Mouse (Mus musculus): ENCODE data around the gene Gm5108. TPM values are rescaled to one million over a fixed set of nuclear protein-coding genes. Genes with fewer than 3 reads are reported as not detected.

The Gm5108 gene
- polyA plus RNA-seq, 1 experiment: not detected

DNA sequence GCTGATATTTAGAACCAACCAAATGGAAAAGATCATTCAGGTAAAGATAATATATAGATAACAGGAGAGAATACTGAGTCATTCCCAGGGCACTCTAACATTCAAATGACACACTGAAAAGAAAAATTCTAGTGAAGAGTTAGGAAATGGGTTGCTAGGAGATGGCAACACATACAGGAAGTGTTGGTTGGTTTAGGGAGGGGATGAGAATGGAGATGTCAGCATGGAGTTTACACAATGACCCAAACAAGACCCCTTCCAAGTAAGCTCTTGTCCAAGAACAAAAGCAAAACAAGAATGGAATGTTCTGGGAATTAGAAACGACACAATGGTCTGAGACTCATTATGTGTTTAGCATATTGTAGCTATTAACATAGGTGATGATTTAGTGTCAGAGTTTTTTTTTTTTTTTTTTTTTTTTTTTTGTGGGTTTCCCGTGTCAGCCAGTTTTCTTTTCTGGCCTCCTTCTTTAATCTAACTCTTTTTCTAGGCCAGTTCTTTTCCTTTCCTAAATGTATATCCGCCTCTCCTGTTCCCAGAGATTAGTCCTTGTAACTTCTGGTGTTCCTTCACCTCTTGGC lies 40.6 kb downstream of the Gm5108 start:
- Histone ChIP-seq H3K4me1 (ENCODE audit: control insufficient read depth, insufficient read depth, low read length) (no peaks in the 10 kb centered on the region), H3K4me3 (ENCODE audit: insufficient read depth, low read depth, low read length) (no peak overlapping the region), H3K27me3 (replicated peaks; ENCODE audit: control insufficient read depth, insufficient read depth, low read length) (no peaks in the 10 kb centered on the region), H3K27ac (ENCODE audit: insufficient read depth, low read depth, low read length) (no peak overlapping the region), H3K36me3 (ENCODE audit: control insufficient read depth, insufficient read depth, low read length) (no peaks in the 10 kb centered on the region)
- no peak for TF ChIP-seq POLR2A (IDR thresholded peaks at IDR 0.05; ENCODE audit: low read depth, low read length)
- no peak for TF ChIP-seq CTCF (conservative IDR thresholded peaks at IDR 0.05; ENCODE audit: insufficient read depth, insufficient read length, low read depth, low read length)
- 59% methylated on average over 3 of the region's 3 CpGs for WGBS
- no peak for DNase-seq

DNA sequence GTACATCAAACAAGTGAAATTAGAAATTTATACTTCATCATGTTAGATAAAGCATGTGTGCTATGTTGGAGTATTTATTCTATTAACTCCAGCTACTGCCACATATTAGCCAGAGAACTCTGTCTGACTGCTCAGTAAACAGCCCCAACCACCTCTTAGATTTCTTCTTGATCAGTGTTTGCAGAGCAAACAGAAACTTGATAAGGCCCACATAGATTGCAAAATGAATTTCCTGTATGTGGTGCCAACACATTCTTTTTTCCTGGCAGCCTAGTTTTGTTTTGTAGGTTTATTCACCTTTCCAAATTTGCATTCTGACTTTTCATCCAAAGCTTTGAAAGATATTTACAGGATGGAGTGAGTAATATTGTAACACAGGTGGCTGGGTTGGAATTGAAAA lies 49.0 kb downstream of the Gm5108 start:
- Histone ChIP-seq H3K27me3 (replicated peaks; ENCODE audit: control insufficient read depth, insufficient read depth, low read length) (no peaks in the 10 kb centered on the region), H3K4me1 (ENCODE audit: control insufficient read depth, insufficient read depth, low read length) (no peaks in the 10 kb centered on the region), H3K4me3 (ENCODE audit: insufficient read depth, low read depth, low read length) (no peak overlapping the region), H3K27ac (ENCODE audit: insufficient read depth, low read depth, low read length) (no peak overlapping the region), H3K36me3 (ENCODE audit: control insufficient read depth, insufficient read depth, low read length) (no peaks in the 10 kb centered on the region)
- TF ChIP-seq POLR2A (IDR thresholded peaks at IDR 0.05; ENCODE audit: low read depth, low read length) (no peak), CTCF (conservative IDR thresholded peaks at IDR 0.05; ENCODE audit: insufficient read depth, insufficient read length, low read depth, low read length) (no peak)
- DNase-seq: peak; percentile 4

DNA sequence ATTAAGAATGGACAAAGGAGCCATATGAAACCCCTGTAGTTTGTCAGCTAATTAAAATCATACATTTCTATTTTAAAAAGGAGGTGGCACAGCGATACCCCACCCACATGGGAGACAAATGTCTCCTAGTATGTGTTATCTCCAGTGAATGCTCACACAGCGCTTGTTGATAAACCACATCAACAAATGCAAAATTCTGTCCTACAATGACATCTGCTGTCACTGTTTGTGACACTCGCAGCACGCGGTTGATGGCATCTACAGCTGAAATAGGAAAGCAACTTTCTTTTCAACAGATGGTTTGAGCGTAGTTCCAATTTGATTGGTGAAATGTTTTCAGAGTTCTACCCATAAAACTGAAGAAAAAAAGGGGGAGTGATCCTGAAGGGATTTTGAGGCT lies 61.1 kb downstream of the Gm5108 start:
- Histone ChIP-seq H3K36me3 (ENCODE audit: control insufficient read depth, insufficient read depth, low read length) (no peaks in the 10 kb centered on the region), H3K4me1 (ENCODE audit: control insufficient read depth, insufficient read depth, low read length) (no peaks in the 10 kb centered on the region), H3K4me3 (ENCODE audit: insufficient read depth, low read depth, low read length) (no peak overlapping the region), H3K27ac (ENCODE audit: insufficient read depth, low read depth, low read length) (no peak overlapping the region), H3K27me3 (replicated peaks; ENCODE audit: control insufficient read depth, insufficient read depth, low read length) (no peaks in the 10 kb centered on the region)
- no peak for DNase-seq
- TF ChIP-seq CTCF (conservative IDR thresholded peaks at IDR 0.05; ENCODE audit: insufficient read depth, insufficient read length, low read depth, low read length) (no peak), POLR2A (IDR thresholded peaks at IDR 0.05; ENCODE audit: low read depth, low read length) (no peak)
- WGBS: 95% methylated on average over 6 of the region's 6 CpGs

DNA sequence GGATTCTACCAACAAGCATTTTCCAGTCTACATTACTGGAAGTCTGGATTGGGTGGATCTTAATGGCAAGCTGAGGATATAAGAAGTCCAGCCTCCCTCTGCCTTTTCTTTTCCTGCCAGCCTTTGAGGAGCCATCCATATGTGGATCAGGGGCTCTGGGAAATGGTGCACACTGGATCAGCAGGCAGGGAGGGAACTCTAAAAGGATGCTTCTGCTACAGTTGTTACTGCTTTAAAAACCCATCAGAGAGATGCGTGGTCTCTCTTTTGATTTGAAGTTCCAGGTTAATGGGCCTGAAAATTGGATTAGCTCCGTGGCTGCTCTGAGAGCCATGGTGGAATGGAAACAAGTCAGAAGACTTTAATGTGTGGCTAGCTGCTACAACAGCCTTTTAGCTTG lies 62.4 kb downstream of the Gm5108 start:
- H3K4me1 ChIP-seq (ENCODE audit: control insufficient read depth, insufficient read depth, low read length): no peaks in the 10 kb centered on the region
- no peak for TF ChIP-seq POLR2A (IDR thresholded peaks at IDR 0.05; ENCODE audit: low read depth, low read length)
- TF ChIP-seq CTCF (conservative IDR thresholded peaks at IDR 0.05; ENCODE audit: insufficient read depth, insufficient read length, low read depth, low read length): no peak
- H3K27me3 ChIP-seq (replicated peaks; ENCODE audit: control insufficient read depth, insufficient read depth, low read length): no peaks in the 10 kb centered on the region
- no peak overlapping the region for H3K4me3 ChIP-seq (ENCODE audit: insufficient read depth, low read depth, low read length)
- DNase-seq: no peak
- H3K36me3 ChIP-seq (ENCODE audit: control insufficient read depth, insufficient read depth, low read length): no peaks in the 10 kb centered on the region
- H3K27ac ChIP-seq (ENCODE audit: insufficient read depth, low read depth, low read length): no peak overlapping the region
- WGBS: 29% methylated on average over 2 of the region's 2 CpGs

DNA sequence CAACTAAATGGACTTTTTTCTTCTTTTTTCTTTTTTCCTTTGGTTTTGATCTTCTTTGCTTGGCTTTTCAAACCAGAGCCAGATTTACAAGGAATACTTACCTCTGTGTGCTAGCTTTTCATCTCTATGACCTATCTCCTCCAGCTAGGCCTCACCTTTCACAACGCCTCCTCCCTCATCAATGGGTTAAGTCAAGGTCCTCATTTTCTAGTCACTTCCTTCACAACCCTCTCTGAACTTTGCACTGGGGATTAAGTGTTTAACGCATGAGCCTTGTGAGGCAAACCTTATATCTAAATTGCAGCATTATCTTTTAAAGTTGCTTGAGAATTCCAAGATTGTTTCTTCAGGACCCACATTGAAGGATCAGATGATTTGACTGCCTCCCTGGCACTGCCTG lies 63.0 kb downstream of the Gm5108 start:
- Histone ChIP-seq H3K27ac (ENCODE audit: insufficient read depth, low read depth, low read length) (no peak overlapping the region), H3K4me3 (ENCODE audit: insufficient read depth, low read depth, low read length) (no peak overlapping the region), H3K36me3 (ENCODE audit: control insufficient read depth, insufficient read depth, low read length) (no peaks in the 10 kb centered on the region), H3K27me3 (replicated peaks; ENCODE audit: control insufficient read depth, insufficient read depth, low read length) (no peaks in the 10 kb centered on the region), H3K4me1 (ENCODE audit: control insufficient read depth, insufficient read depth, low read length) (no peaks in the 10 kb centered on the region)
- no peak for TF ChIP-seq POLR2A (IDR thresholded peaks at IDR 0.05; ENCODE audit: low read depth, low read length)
- TF ChIP-seq CTCF (conservative IDR thresholded peaks at IDR 0.05; ENCODE audit: insufficient read depth, insufficient read length, low read depth, low read length): no peak
- WGBS: 69% methylated on average over 2 of the region's 2 CpGs
- DNase-seq: no peak

DNA sequence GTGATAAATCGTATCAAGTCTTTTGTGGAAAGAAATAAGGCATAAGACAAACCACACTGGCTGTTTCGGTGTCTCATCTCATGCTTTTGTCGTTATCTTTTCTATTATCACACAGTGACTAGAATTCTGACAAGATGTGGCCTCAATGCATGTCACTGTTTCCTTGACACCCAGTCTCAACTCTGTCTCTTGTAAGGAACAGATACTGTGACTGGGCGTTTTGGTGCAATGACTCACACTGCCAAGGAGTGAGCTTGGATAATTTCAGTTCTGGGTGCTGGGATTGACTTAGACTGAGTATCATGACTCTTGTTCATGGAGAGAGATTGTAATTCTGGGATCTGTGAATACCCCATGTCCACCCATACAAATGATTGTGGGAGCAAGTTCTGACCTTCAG lies 65.6 kb downstream of the Gm5108 start:
- no peaks in the 10 kb centered on the region for H3K27me3 ChIP-seq (replicated peaks; ENCODE audit: control insufficient read depth, insufficient read depth, low read length)
- no peak overlapping the region for H3K27ac ChIP-seq (ENCODE audit: insufficient read depth, low read depth, low read length)
- DNase-seq: no peak
- TF ChIP-seq CTCF (conservative IDR thresholded peaks at IDR 0.05; ENCODE audit: insufficient read depth, insufficient read length, low read depth, low read length): no peak
- no peak for TF ChIP-seq POLR2A (IDR thresholded peaks at IDR 0.05; ENCODE audit: low read depth, low read length)
- no peak overlapping the region for H3K4me3 ChIP-seq (ENCODE audit: insufficient read depth, low read depth, low read length)
- WGBS: 88% methylated on average over 4 of the region's 4 CpGs
- H3K36me3 ChIP-seq (ENCODE audit: control insufficient read depth, insufficient read depth, low read length): no peaks in the 10 kb centered on the region
- no peaks in the 10 kb centered on the region for H3K4me1 ChIP-seq (ENCODE audit: control insufficient read depth, insufficient read depth, low read length)

DNA sequence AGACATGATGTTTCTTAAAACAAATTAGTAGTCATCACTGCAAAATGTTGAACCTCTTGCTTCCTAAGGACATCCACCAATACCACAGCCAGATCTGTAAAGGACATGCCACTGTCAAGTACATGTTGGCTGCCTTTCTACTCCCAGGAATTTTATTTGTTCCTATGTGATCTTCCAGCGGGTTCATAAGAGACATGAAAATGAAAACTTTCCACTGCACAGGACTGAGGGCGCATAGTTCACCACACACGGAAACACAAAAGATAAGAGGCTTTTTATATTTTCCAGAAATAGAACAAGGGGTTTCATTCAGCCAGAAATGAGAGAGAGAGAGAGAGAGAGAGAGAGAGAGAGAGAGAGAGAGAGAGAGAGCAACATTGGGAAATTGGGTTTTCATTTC lies 70.1 kb downstream of the Gm5108 start:
- no peak for TF ChIP-seq CTCF (conservative IDR thresholded peaks at IDR 0.05; ENCODE audit: insufficient read depth, insufficient read length, low read depth, low read length)
- Histone ChIP-seq H3K27me3 (replicated peaks; ENCODE audit: control insufficient read depth, insufficient read depth, low read length) (no peaks in the 10 kb centered on the region), H3K4me3 (ENCODE audit: insufficient read depth, low read depth, low read length) (no peak overlapping the region), H3K27ac (ENCODE audit: insufficient read depth, low read depth, low read length) (no peak overlapping the region), H3K4me1 (ENCODE audit: control insufficient read depth, insufficient read depth, low read length) (no peaks in the 10 kb centered on the region), H3K36me3 (ENCODE audit: control insufficient read depth, insufficient read depth, low read length) (no peaks in the 10 kb centered on the region)
- peak; percentile 23 for DNase-seq
- 71% methylated on average over 3 of the region's 3 CpGs for WGBS

DNA sequence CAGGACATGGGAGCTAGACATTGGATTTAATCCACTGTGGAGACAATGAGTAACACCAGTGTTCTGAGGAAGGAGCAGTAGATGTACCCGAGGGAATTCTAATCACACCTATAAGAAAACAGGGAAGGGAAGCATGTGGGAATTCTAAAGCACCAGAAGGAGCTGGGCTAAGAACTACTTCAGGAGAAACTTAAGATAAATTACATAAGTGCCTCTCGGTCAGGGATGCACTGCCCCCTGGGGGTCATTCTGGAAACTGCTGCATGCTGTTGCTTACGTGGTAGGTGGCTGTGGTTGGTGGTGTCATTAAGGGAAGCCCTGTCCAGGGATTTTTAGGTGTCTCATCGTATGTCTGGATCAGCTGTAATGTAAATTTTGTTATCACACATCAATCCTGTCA lies 71.1 kb downstream of the Gm5108 start:
- Histone ChIP-seq H3K27me3 (replicated peaks; ENCODE audit: control insufficient read depth, insufficient read depth, low read length) (no peaks in the 10 kb centered on the region), H3K4me1 (ENCODE audit: control insufficient read depth, insufficient read depth, low read length) (no peaks in the 10 kb centered on the region), H3K36me3 (ENCODE audit: control insufficient read depth, insufficient read depth, low read length) (no peaks in the 10 kb centered on the region), H3K4me3 (ENCODE audit: insufficient read depth, low read depth, low read length) (no peak overlapping the region), H3K27ac (ENCODE audit: insufficient read depth, low read depth, low read length) (no peak overlapping the region)
- peak; percentile 82 for DNase-seq
- 12% methylated on average over 4 of the region's 4 CpGs for WGBS
- no peak for TF ChIP-seq POLR2A (IDR thresholded peaks at IDR 0.05; ENCODE audit: low read depth, low read length)
- TF ChIP-seq CTCF (conservative IDR thresholded peaks at IDR 0.05; ENCODE audit: insufficient read depth, insufficient read length, low read depth, low read length): peak; percentile 94

Measured in kidney, adult 2 months (tissue).